Mouse (Mus musculus): Measurements from ENCODE around the gene Pym1. TPM values are rescaled to one million over a fixed set of nuclear protein-coding genes. Genes with fewer than 3 reads are reported as not detected.

Pym1 gene
- total RNA-seq, 1 experiment, result 78.6 TPM

- in situ Hi-C loops (cut with MboI; ENCODE audit: low sequenced_read_pairs in 2 of 2, unreplicated experiment in 2 of 2), result no loop called here
- TF ChIP-seq ZC3H11A (IDR thresholded peaks at IDR 0.05; ENCODE audit: borderline replicate concordance, low read depth, low read length) (no peak), CHD2 (IDR thresholded peaks at IDR 0.05; ENCODE audit: low read depth, low read length) (no peak), HCFC1 (IDR thresholded peaks at IDR 0.05; ENCODE audit: borderline replicate concordance, insufficient read depth, low read length) (no peak), MAFK (IDR thresholded peaks at IDR 0.05; ENCODE audit: insufficient read depth, low read depth, low read length) (no peak), ZNF384 (IDR thresholded peaks at IDR 0.05; ENCODE audit: low read depth, low read length) (no peak)
Measured at GRCm38 (mm10) chr10:128772895-128773294, 25.2 kb downstream of the Pym1 start.

DNA sequence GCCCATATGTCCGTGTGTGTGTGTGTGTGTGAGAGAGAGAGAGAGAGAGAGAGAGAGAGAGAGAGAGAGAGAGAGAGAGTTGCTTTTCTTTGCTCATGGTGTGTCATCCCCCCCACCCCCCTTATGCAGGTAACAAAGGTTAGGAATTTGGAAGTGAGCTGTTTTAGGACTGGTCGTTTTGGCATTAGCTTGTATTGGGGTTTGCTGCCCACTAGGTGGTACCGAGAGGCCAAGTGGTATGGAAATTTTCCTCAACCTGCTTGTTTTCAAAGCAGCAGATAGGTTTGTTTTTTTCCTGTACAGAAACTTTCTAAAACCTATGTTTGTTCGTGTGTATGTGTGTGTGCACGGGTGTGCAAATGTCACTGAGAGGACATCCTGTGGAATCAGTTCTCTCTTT is 26.0 kb downstream of the Pym1 start:
- TF ChIP-seq ZC3H11A (IDR thresholded peaks at IDR 0.05; ENCODE audit: borderline replicate concordance, low read depth, low read length) (no peak), CHD2 (IDR thresholded peaks at IDR 0.05; ENCODE audit: low read depth, low read length) (no peak), MAFK (IDR thresholded peaks at IDR 0.05; ENCODE audit: insufficient read depth, low read depth, low read length) (no peak), ZNF384 (IDR thresholded peaks at IDR 0.05; ENCODE audit: low read depth, low read length) (no peak), HCFC1 (IDR thresholded peaks at IDR 0.05; ENCODE audit: borderline replicate concordance, insufficient read depth, low read length) (no peak)
- no peaks in the 10 kb centered on the region for H3K36me3 ChIP-seq (ENCODE audit: control insufficient read depth, insufficient read depth, low read length, poor library complexity, severe bottlenecking)
- no peak overlapping the region for H3K27ac ChIP-seq (ENCODE audit: insufficient read depth, low read depth, low read length, poor library complexity, severe bottlenecking)
- H3K9ac ChIP-seq (ENCODE audit: insufficient read depth, low read depth, low read length, poor library complexity, severe bottlenecking), result no peak overlapping the region
- H3K9me3 ChIP-seq (ENCODE audit: control insufficient read depth, insufficient read depth, low read depth, low read length), result no peaks in the 10 kb centered on the region
- no peaks in the 10 kb centered on the region for H3K4me1 ChIP-seq (ENCODE audit: control insufficient read depth in 2 of 2, insufficient read depth in 2 of 2, low read length in 2 of 2, poor library complexity in 1 of 2)
- peak; percentile 20 for DNase-seq (ENCODE audit: low read depth, low spot score)
- in situ Hi-C loops (cut with MboI; ENCODE audit: low sequenced_read_pairs in 2 of 2, unreplicated experiment in 2 of 2), result no loop called here
- no peak overlapping the region for H3K4me3 ChIP-seq (ENCODE audit: insufficient read depth in 1 of 2, low read depth in 1 of 2, low read length in 2 of 2, poor library complexity in 1 of 2, severe bottlenecking in 1 of 2)

More at GRCm38 (mm10) chr10:128772895-128773294, 25.2 kb downstream of the Pym1 start:
- Histone ChIP-seq H3K9ac (ENCODE audit: insufficient read depth, low read depth, low read length, poor library complexity, severe bottlenecking) (no peak overlapping the region), H3K27ac (ENCODE audit: insufficient read depth, low read depth, low read length, poor library complexity, severe bottlenecking) (no peak overlapping the region), H3K9me3 (ENCODE audit: control insufficient read depth, insufficient read depth, low read depth, low read length) (no peaks in the 10 kb centered on the region), H3K4me3 (ENCODE audit: insufficient read depth in 1 of 2, low read depth in 1 of 2, low read length in 2 of 2, poor library complexity in 1 of 2, severe bottlenecking in 1 of 2) (no peak overlapping the region), H3K36me3 (ENCODE audit: control insufficient read depth, insufficient read depth, low read length, poor library complexity, severe bottlenecking) (no peaks in the 10 kb centered on the region), H3K4me1 (ENCODE audit: control insufficient read depth in 2 of 2, insufficient read depth in 2 of 2, low read length in 2 of 2, poor library complexity in 1 of 2) (no peaks in the 10 kb centered on the region)
- DNase-seq (ENCODE audit: low read depth, low spot score), result no peak

- in situ Hi-C loops (cut with MboI; ENCODE audit: low sequenced_read_pairs in 2 of 2, unreplicated experiment in 2 of 2), result no loop called here
- Histone ChIP-seq H3K9me3 (ENCODE audit: control insufficient read depth, insufficient read depth, low read depth, low read length) (0 out of 2 replicates have a peak, but pooled peaks cover under 1% of the 10 kb centered on the region), H3K4me1 (ENCODE audit: control insufficient read depth in 2 of 2, insufficient read depth in 2 of 2, low read length in 2 of 2, poor library complexity in 1 of 2) (no peaks in the 10 kb centered on the region), H3K27ac (ENCODE audit: insufficient read depth, low read depth, low read length, poor library complexity, severe bottlenecking) (no peak overlapping the region), H3K36me3 (ENCODE audit: control insufficient read depth, insufficient read depth, low read length, poor library complexity, severe bottlenecking) (no peaks in the 10 kb centered on the region), H3K4me3 (ENCODE audit: insufficient read depth in 1 of 2, low read depth in 1 of 2, low read length in 2 of 2, poor library complexity in 1 of 2, severe bottlenecking in 1 of 2) (no peak overlapping the region), H3K9ac (ENCODE audit: insufficient read depth, low read depth, low read length, poor library complexity, severe bottlenecking) (no peak overlapping the region)
- TF ChIP-seq ZNF384 (IDR thresholded peaks at IDR 0.05; ENCODE audit: low read depth, low read length), result no peak
- TF ChIP-seq MAFK (IDR thresholded peaks at IDR 0.05; ENCODE audit: insufficient read depth, low read depth, low read length), result no peak
- TF ChIP-seq ZC3H11A (IDR thresholded peaks at IDR 0.05; ENCODE audit: borderline replicate concordance, low read depth, low read length), result no peak
- no peak for TF ChIP-seq CHD2 (IDR thresholded peaks at IDR 0.05; ENCODE audit: low read depth, low read length)
- TF ChIP-seq HCFC1 (IDR thresholded peaks at IDR 0.05; ENCODE audit: borderline replicate concordance, insufficient read depth, low read length), result no peak
- DNase-seq (ENCODE audit: low read depth, low spot score), result no peak
Measured at GRCm38 (mm10) chr10:128778441-128778840, 30.8 kb downstream of the Pym1 start.

DNA sequence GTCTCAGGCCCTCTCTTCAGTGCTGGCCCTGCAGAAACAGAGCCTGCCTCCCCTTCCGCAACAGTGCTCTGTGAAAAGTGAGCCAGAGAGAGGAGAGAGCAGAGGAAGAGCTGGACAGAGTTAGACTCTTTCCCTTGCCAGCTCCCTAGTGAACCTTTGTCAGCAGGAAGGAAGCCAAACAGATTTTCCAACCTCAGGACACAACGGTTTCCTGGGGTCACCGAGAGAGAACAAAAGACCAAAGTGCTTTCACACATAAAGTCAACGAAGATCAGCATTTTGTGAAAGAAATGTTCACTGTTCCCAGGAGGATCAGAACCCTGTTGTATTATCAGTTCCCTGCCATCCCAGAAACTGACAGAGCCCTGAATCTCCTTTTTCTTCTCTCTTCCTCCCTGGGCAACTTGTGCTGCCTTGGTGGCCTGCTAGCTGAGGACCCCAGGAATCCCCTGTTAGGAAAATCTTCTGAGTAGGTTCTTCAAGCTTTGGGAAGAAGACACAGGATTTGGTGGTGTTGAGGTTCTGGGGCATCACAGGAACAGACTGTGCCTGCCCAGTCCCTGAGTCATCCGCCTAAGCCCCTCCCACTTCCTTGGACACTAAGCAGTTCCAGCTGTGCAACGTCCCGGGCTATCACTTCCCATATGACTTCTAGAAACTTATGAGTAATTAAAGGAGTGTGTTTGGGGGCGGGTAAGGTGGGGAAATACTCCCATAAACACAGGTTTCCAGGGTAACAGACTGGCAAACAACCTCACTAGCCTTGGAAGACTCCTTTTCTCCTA is 31.5 kb downstream of the Pym1 start:
- no peaks in the 10 kb centered on the region for H3K4me1 ChIP-seq (ENCODE audit: control insufficient read depth in 2 of 2, insufficient read depth in 2 of 2, low read length in 2 of 2, poor library complexity in 1 of 2)
- 0 out of 2 replicates have a peak, but pooled peaks cover 1% of the 10 kb centered on the region for H3K9me3 ChIP-seq (ENCODE audit: control insufficient read depth, insufficient read depth, low read depth, low read length)
- no peak overlapping the region for H3K27ac ChIP-seq (ENCODE audit: insufficient read depth, low read depth, low read length, poor library complexity, severe bottlenecking)
- TF ChIP-seq ZNF384 (IDR thresholded peaks at IDR 0.05; ENCODE audit: low read depth, low read length), result no peak
- TF ChIP-seq MAFK (IDR thresholded peaks at IDR 0.05; ENCODE audit: insufficient read depth, low read depth, low read length), result no peak
- TF ChIP-seq ZC3H11A (IDR thresholded peaks at IDR 0.05; ENCODE audit: borderline replicate concordance, low read depth, low read length), result no peak
- TF ChIP-seq CHD2 (IDR thresholded peaks at IDR 0.05; ENCODE audit: low read depth, low read length), result no peak
- TF ChIP-seq HCFC1 (IDR thresholded peaks at IDR 0.05; ENCODE audit: borderline replicate concordance, insufficient read depth, low read length), result no peak
- no peak overlapping the region for H3K4me3 ChIP-seq (ENCODE audit: insufficient read depth in 1 of 2, low read depth in 1 of 2, low read length in 2 of 2, poor library complexity in 1 of 2, severe bottlenecking in 1 of 2)
- in situ Hi-C loops (cut with MboI; ENCODE audit: low sequenced_read_pairs in 2 of 2, unreplicated experiment in 2 of 2), result no loop called here
- no peaks in the 10 kb centered on the region for H3K36me3 ChIP-seq (ENCODE audit: control insufficient read depth, insufficient read depth, low read length, poor library complexity, severe bottlenecking)
- H3K9ac ChIP-seq (ENCODE audit: insufficient read depth, low read depth, low read length, poor library complexity, severe bottlenecking), result no peak overlapping the region
- no peak for DNase-seq (ENCODE audit: low read depth, low spot score)
